Mouse (Mus musculus): ENCODE measurements at regions not wholly inside any gene's neighbourhood (a gene's known extent, or its start where the extent isn't known, plus 50 kb on each side); places are given as distances from the start of the nearest gene placed in this dataset.

DNA sequence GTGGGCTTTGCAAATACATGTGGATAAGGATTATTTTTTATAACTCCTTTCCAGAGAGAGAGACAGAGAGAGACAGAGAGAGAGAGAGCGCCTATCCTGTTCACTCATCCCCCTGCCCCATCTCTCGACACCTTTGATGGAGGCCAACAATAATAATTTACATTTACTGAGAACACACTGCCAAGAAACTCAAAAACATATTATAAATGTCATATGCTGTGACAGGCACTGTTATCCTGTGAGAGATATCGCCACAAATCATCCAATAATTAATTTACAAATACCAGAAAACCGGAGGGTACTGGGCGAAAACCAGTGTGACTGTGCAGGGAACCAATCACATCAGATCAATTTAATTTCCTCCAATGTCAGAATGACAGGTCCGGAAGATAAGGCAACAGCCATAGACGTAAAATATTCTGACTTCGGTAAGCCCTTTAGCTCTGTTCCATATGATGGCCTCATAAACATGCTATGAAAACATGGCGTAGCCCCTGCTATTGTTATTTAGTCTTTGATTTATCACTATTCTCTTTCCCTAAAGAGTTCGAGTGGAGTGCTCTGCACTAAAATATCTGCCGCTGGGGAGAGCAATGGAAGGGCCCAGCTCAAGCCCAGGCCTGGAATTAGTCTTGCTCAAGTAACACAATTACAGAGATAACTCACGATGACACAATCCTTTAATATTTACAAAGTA lies 173.5 kb upstream of the Ppp2r3a start:
- H3K27me3 ChIP-seq (ENCODE audit: control insufficient read depth, insufficient read depth, low read length) = no peaks in the 10 kb centered on the region
- no peaks in the 10 kb centered on the region for H3K36me3 ChIP-seq (ENCODE audit: control insufficient read depth, insufficient read depth, low read length)
- ATAC-seq (ENCODE audit: low FRiP score, low TSS enrichment) = peak; percentile 66; the same call in 1 of the 2 replicates
- no peak overlapping the region for H3K4me3 ChIP-seq (ENCODE audit: low read length)
- no peak overlapping the region for H3K27ac ChIP-seq (ENCODE audit: low read depth, low read length)
- no peak overlapping the region for H3K4me2 ChIP-seq (replicated peaks; ENCODE audit: low read depth, low read length)
- no peak overlapping the region for H3K9ac ChIP-seq (ENCODE audit: low read depth, low read length)
- no peaks in the 10 kb centered on the region for H3K4me1 ChIP-seq (ENCODE audit: control insufficient read depth, insufficient read depth, low read length)
- H3K9me3 ChIP-seq (ENCODE audit: control insufficient read depth, low read length) = no peaks in the 10 kb centered on the region
- WGBS = 52% methylated on average over 12 of the region's 12 CpGs

GRCm38 (mm10) chr9:101423041-101423440 lies 171.4 kb upstream of the Ppp2r3a start:
- no peak for ATAC-seq (ENCODE audit: low FRiP score, low TSS enrichment)
- no peak overlapping the region for H3K4me3 ChIP-seq (ENCODE audit: low read length)
- no peaks in the 10 kb centered on the region for H3K9me3 ChIP-seq (ENCODE audit: control insufficient read depth, low read length)
- 60% methylated on average over 5 of the region's 5 CpGs for WGBS
- no peaks in the 10 kb centered on the region for H3K27me3 ChIP-seq (ENCODE audit: control insufficient read depth, insufficient read depth, low read length)
- H3K27ac ChIP-seq (ENCODE audit: low read depth, low read length) = no peak overlapping the region
- no peak overlapping the region for H3K4me2 ChIP-seq (replicated peaks; ENCODE audit: low read depth, low read length)
- H3K9ac ChIP-seq (ENCODE audit: low read depth, low read length) = no peak overlapping the region
- no peaks in the 10 kb centered on the region for H3K4me1 ChIP-seq (ENCODE audit: control insufficient read depth, insufficient read depth, low read length)
- no peaks in the 10 kb centered on the region for H3K36me3 ChIP-seq (ENCODE audit: control insufficient read depth, insufficient read depth, low read length)

DNA sequence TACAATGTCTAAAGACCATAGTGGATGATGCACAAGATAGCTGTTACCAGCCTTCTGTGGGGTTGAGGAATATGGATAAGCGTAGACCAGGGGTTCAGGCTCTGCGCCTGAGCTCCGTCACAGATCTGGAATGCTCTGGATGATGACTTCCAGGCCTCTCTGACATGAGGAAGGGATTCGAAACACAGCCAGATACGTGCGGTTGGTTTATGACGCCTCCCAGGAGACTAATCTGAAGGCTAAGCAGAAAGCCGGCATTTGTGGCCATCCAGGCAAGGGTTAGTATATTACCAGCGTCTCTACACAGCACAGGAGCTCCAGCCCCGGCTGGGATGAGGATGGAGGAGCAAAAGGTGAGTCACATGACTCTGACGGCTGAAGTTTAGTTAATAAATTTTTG lies 170.4 kb upstream of the Ppp2r3a start:
- Histone ChIP-seq H3K27me3 (ENCODE audit: control insufficient read depth, insufficient read depth, low read length) (no peaks in the 10 kb centered on the region), H3K4me2 (replicated peaks; ENCODE audit: low read depth, low read length) (no peak overlapping the region), H3K4me3 (ENCODE audit: low read length) (no peak overlapping the region), H3K4me1 (ENCODE audit: control insufficient read depth, insufficient read depth, low read length) (no peaks in the 10 kb centered on the region), H3K27ac (ENCODE audit: low read depth, low read length) (no peak overlapping the region), H3K36me3 (ENCODE audit: control insufficient read depth, insufficient read depth, low read length) (no peaks in the 10 kb centered on the region), H3K9me3 (ENCODE audit: control insufficient read depth, low read length) (no peaks in the 10 kb centered on the region), H3K9ac (ENCODE audit: low read depth, low read length) (no peak overlapping the region)
- 62% methylated on average over 11 of the region's 11 CpGs for WGBS
- peak; percentile 12; the same call in 1 of the 2 replicates for ATAC-seq (ENCODE audit: low FRiP score, low TSS enrichment)

DNA sequence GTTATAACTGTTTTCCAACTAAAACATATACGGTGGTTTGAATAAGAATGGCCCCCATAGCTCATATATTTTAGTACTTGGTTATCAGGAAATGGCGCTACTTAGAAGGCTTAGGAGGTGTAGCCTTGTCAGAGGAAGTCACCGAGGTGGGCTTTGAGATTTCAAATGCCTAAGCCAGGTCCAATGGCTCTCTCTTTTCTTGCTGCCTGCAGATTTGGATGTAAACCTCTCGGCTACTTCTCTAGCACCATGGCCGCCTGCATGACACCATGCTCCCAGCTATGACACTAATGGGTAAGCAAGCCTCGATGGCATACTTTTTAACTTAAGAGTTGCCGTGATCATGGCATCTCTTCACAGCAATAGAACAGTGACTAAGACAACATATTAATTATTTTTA lies 169.5 kb upstream of the Ppp2r3a start:
- H3K9ac ChIP-seq (ENCODE audit: low read depth, low read length) = no peak overlapping the region
- H3K27me3 ChIP-seq (ENCODE audit: control insufficient read depth, insufficient read depth, low read length) = no peaks in the 10 kb centered on the region
- H3K4me2 ChIP-seq (replicated peaks; ENCODE audit: low read depth, low read length) = no peak overlapping the region
- H3K36me3 ChIP-seq (ENCODE audit: control insufficient read depth, insufficient read depth, low read length) = no peaks in the 10 kb centered on the region
- no peak overlapping the region for H3K27ac ChIP-seq (ENCODE audit: low read depth, low read length)
- H3K4me1 ChIP-seq (ENCODE audit: control insufficient read depth, insufficient read depth, low read length) = no peaks in the 10 kb centered on the region
- ATAC-seq (ENCODE audit: low FRiP score, low TSS enrichment) = no peak
- no peak overlapping the region for H3K4me3 ChIP-seq (ENCODE audit: low read length)
- no peaks in the 10 kb centered on the region for H3K9me3 ChIP-seq (ENCODE audit: control insufficient read depth, low read length)
- 81% methylated on average over 7 of the region's 7 CpGs for WGBS

- Histone ChIP-seq H3K4me1 (ENCODE audit: control insufficient read depth, insufficient read depth, low read length) (no peaks in the 10 kb centered on the region), H3K27me3 (ENCODE audit: control insufficient read depth, insufficient read depth, low read length) (no peaks in the 10 kb centered on the region), H3K36me3 (ENCODE audit: control insufficient read depth, insufficient read depth, low read length) (no peaks in the 10 kb centered on the region), H3K27ac (ENCODE audit: low read depth, low read length) (no peak overlapping the region), H3K4me2 (replicated peaks; ENCODE audit: low read depth, low read length) (no peak overlapping the region), H3K9me3 (ENCODE audit: control insufficient read depth, low read length) (no peaks in the 10 kb centered on the region), H3K4me3 (ENCODE audit: low read length) (no peak overlapping the region), H3K9ac (ENCODE audit: low read depth, low read length) (no peak overlapping the region)
- 85% methylated on average over 4 of the region's 4 CpGs for WGBS
- no peak for ATAC-seq (ENCODE audit: low FRiP score, low TSS enrichment)
Observed at GRCm38 (mm10) chr9:101420181-101420580, 168.6 kb upstream of the Ppp2r3a start.

DNA sequence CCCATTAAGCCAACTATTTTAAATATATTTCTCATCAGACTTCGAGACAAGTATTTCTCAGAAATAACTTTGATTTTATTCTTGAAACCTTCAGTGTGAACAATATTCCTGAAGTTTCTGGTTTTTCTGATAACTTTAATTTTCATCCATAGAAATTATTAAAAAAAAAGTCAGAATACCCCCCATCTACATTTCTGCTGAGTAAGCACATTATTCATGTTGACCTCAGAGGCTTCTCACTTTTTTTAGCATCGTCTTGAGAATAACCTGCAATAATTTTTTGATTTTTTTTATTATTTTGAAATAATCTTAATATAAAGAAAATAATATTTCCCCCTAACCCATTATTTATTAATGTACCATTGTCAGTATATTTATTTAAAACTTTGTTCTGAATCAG lies 166.1 kb upstream of the Ppp2r3a start:
- no peak overlapping the region for H3K4me3 ChIP-seq (ENCODE audit: low read length)
- no peaks in the 10 kb centered on the region for H3K27me3 ChIP-seq (ENCODE audit: control insufficient read depth, insufficient read depth, low read length)
- H3K9ac ChIP-seq (ENCODE audit: low read depth, low read length) = no peak overlapping the region
- no peak overlapping the region for H3K4me2 ChIP-seq (replicated peaks; ENCODE audit: low read depth, low read length)
- no peaks in the 10 kb centered on the region for H3K4me1 ChIP-seq (ENCODE audit: control insufficient read depth, insufficient read depth, low read length)
- WGBS = 80% methylated on average over 2 of the region's 2 CpGs
- ATAC-seq (ENCODE audit: low FRiP score, low TSS enrichment) = no peak
- no peaks in the 10 kb centered on the region for H3K36me3 ChIP-seq (ENCODE audit: control insufficient read depth, insufficient read depth, low read length)
- no peak overlapping the region for H3K27ac ChIP-seq (ENCODE audit: low read depth, low read length)
- H3K9me3 ChIP-seq (ENCODE audit: control insufficient read depth, low read length) = no peaks in the 10 kb centered on the region

GRCm38 (mm10) chr9:101416321-101416720 lies 164.7 kb upstream of the Ppp2r3a start:
- Histone ChIP-seq H3K9me3 (ENCODE audit: control insufficient read depth, low read length) (no peaks in the 10 kb centered on the region), H3K4me3 (ENCODE audit: low read length) (no peak overlapping the region), H3K4me1 (ENCODE audit: control insufficient read depth, insufficient read depth, low read length) (no peaks in the 10 kb centered on the region), H3K36me3 (ENCODE audit: control insufficient read depth, insufficient read depth, low read length) (no peaks in the 10 kb centered on the region), H3K9ac (ENCODE audit: low read depth, low read length) (no peak overlapping the region), H3K27ac (ENCODE audit: low read depth, low read length) (no peak overlapping the region), H3K4me2 (replicated peaks; ENCODE audit: low read depth, low read length) (no peak overlapping the region), H3K27me3 (ENCODE audit: control insufficient read depth, insufficient read depth, low read length) (no peaks in the 10 kb centered on the region)
- 93% methylated on average over 6 of the region's 6 CpGs for WGBS
- ATAC-seq (ENCODE audit: low FRiP score, low TSS enrichment) = no peak

- 0 out of 2 replicates have a peak, but pooled peaks have one; percentile 39 for ATAC-seq (ENCODE audit: low FRiP score, low TSS enrichment)
- Histone ChIP-seq H3K4me2 (replicated peaks; ENCODE audit: low read depth, low read length) (no peak overlapping the region), H3K4me3 (ENCODE audit: low read length) (no peak overlapping the region), H3K27ac (ENCODE audit: low read depth, low read length) (no peak overlapping the region), H3K4me1 (ENCODE audit: control insufficient read depth, insufficient read depth, low read length) (no peaks in the 10 kb centered on the region; the same call in 1 of the 2 replicates), H3K36me3 (ENCODE audit: control insufficient read depth, insufficient read depth, low read length) (no peaks in the 10 kb centered on the region), H3K9ac (ENCODE audit: low read depth, low read length) (no peak overlapping the region), H3K27me3 (ENCODE audit: control insufficient read depth, insufficient read depth, low read length) (no peaks in the 10 kb centered on the region), H3K9me3 (ENCODE audit: control insufficient read depth, low read length) (no peaks in the 10 kb centered on the region)
- WGBS = 75% methylated on average over 3 of the region's 3 CpGs
Observed at GRCm38 (mm10) chr9:101413071-101413633, 161.6 kb upstream of the Ppp2r3a start.

GRCm38 (mm10) chr9:101411951-101412350 lies 160.4 kb upstream of the Ppp2r3a start:
- Histone ChIP-seq H3K4me3 (ENCODE audit: low read length) (no peak overlapping the region), H3K4me1 (ENCODE audit: control insufficient read depth, insufficient read depth, low read length) (no peaks in the 10 kb centered on the region; the same call in 1 of the 2 replicates), H3K4me2 (replicated peaks; ENCODE audit: low read depth, low read length) (no peak overlapping the region), H3K27me3 (ENCODE audit: control insufficient read depth, insufficient read depth, low read length) (no peaks in the 10 kb centered on the region), H3K9me3 (ENCODE audit: control insufficient read depth, low read length) (no peaks in the 10 kb centered on the region), H3K27ac (ENCODE audit: low read depth, low read length) (no peak overlapping the region), H3K36me3 (ENCODE audit: control insufficient read depth, insufficient read depth, low read length) (no peaks in the 10 kb centered on the region), H3K9ac (ENCODE audit: low read depth, low read length) (no peak overlapping the region)
- 84% methylated on average over 3 of the region's 3 CpGs for WGBS
- ATAC-seq (ENCODE audit: low FRiP score, low TSS enrichment) = no peak
